Mouse (Mus musculus): ENCODE data around the gene Shc2.

- no peak for TF ChIP-seq POLR2A (IDR thresholded peaks at IDR 0.05; ENCODE audit: low read depth, low read length)
- no peak for TF ChIP-seq CTCF (IDR thresholded peaks at IDR 0.05; ENCODE audit: extremely low read depth, insufficient read length, insufficient replicate concordance, low read depth, low read length)
Observed at GRCm38 (mm10) chr10:79575754-79576153, 62.0 kb downstream of the Shc2 start.
